Mouse (Mus musculus): Measurements from ENCODE around the gene Snx32. TPM values are rescaled to one million over a fixed set of nuclear protein-coding genes. Genes with fewer than 3 reads are reported as not detected.
A peak's percentile ranks its signal among the peaks of the same experiment; 100 is the strongest.
"Not testable (repeated sequence)": the region's sequence is repeated elsewhere in the genome, so short reads cannot be mapped to it uniquely, and the experiment has no call there.

Gene Snx32
- polyA plus RNA-seq, 1 experiment from 2014 or later = 8.7 TPM

DNA sequence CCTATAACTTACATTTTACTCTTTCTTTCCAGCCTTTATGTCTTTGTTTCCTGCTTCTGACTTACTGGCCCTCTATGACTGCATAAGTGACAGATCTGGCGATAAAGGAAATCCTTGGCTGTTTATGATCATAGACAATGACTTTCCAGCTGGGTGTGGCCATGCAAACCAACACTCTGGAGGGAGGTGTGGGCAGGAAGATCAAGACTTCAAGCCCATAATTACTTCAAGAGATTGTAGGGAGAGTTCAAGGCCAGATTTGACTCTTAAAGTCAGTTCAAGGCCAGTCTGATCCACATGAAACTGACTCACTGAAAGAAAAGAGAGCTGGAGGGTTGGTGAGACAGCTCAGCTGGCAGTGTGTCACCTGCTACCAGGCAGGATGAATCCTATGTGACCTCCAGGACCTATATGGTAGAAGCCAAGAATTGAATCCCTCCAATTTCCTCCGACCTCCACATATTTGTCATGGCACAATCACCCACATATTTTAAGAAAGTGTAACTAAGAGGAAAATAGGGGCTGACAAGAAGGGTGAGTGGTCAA is 9.9 kb downstream of the Snx32 start:
- Histone ChIP-seq H3K4me1 (ENCODE audit: control insufficient read depth, insufficient read depth, low read length) (no peaks in the 10 kb centered on the region), H3K27ac (replicated peaks; ENCODE audit: low read depth, low read length) (no peak overlapping the region), H3K36me3 (replicated peaks; ENCODE audit: control insufficient read depth, insufficient read depth, low read depth, low read length) (no peaks in the 10 kb centered on the region; the same call in none of the 2 replicates), H3K9ac (replicated peaks; ENCODE audit: low read length) (no peak overlapping the region), H3K27me3 (ENCODE audit: control insufficient read depth, insufficient read depth, low read length) (no peaks in the 10 kb centered on the region), H3K4me3 (ENCODE audit: low read depth, low read length) (no peak overlapping the region), H3K4me2 (ENCODE audit: low read depth, low read length) (no peak overlapping the region), H3K9me3 (replicated peaks; ENCODE audit: control insufficient read depth, low read length) (no peaks in the 10 kb centered on the region)
- WGBS = 88% methylated on average over 2 of the region's 2 CpGs
- ATAC-seq (replicated peaks; ENCODE audit: insufficient number of reproducible peaks, low FRiP score, low TSS enrichment, low read depth) (no peak), DNase-seq (ENCODE audit: low spot score) (no peak)

DNA sequence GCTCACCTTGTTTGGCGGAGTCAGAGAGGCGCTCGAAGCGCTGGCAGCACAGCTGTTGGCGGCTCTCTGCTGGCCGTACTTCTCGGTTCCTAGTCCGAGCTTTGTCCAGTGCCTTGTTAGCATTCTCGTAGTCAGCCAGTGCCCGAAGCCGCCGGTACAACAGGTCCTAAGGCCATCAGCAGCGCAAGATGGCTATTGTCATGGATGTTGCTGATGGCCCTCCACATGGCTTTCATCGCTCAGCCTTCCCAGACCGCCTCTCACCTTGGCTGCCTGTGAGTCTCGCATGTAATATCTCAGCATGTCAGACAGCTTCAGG is 14.3 kb downstream of the Snx32 start:
- H3K4me2 ChIP-seq (ENCODE audit: low read depth, low read length) = no peak overlapping the region
- ATAC-seq (replicated peaks; ENCODE audit: insufficient number of reproducible peaks, low FRiP score, low TSS enrichment, low read depth) = no peak
- no peaks in the 10 kb centered on the region for H3K9me3 ChIP-seq (replicated peaks; ENCODE audit: control insufficient read depth, low read length)
- H3K4me3 ChIP-seq (ENCODE audit: low read depth, low read length) = no peak overlapping the region
- H3K27me3 ChIP-seq (ENCODE audit: control insufficient read depth, insufficient read depth, low read length) = no peaks in the 10 kb centered on the region
- no peak overlapping the region for H3K27ac ChIP-seq (replicated peaks; ENCODE audit: low read depth, low read length)
- no peaks in the 10 kb centered on the region for H3K4me1 ChIP-seq (ENCODE audit: control insufficient read depth, insufficient read depth, low read length)
- no peak for DNase-seq (ENCODE audit: low spot score)
- 87% methylated on average over 16 of the region's 16 CpGs for WGBS
- H3K9ac ChIP-seq (replicated peaks; ENCODE audit: low read length) = no peak overlapping the region
- H3K36me3 ChIP-seq (replicated peaks; ENCODE audit: control insufficient read depth, insufficient read depth, low read depth, low read length) = peaks cover 6% of the 10 kb centered on the region

DNA sequence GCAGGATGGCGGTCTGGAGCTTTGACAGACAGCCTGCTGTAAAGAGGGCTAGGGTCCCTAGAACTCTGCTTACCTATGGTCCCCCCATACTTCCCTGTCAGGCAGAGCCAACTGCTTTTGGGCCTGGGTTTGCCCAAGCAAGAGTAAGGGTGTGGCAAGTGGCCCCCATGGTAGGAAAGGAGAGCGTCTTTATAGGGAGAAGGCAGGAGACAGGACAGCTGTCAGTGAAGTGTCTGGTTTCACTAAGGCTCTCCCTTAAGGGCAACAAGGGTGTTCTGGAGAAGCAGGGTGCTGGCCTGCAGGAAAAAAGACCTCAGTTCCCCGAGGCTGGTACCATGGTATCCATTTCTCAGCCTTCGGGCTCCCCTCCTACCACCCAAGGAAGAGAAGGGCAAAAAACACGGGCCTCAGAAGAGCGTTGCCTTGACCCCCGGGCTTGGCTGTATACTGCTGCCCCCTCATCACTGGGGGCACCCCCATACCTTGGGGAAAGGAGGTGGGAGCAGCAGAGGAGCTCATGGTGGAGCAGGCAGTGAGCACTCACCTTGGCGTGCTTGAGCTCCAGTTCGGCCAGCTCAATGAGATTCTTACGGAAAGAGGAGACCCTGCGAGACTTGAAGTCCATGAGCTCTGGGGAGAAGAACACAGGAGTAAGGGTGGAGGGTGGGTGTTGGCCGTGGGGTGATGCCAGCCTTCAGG is 14.8 kb downstream of the Snx32 start:
- H3K9ac ChIP-seq (replicated peaks; ENCODE audit: low read length) = no peak overlapping the region
- no peak overlapping the region for H3K4me3 ChIP-seq (ENCODE audit: low read depth, low read length)
- H3K27me3 ChIP-seq (ENCODE audit: control insufficient read depth, insufficient read depth, low read length) = no peaks in the 10 kb centered on the region
- 83% methylated on average over 12 of the region's 12 CpGs for WGBS
- ATAC-seq (replicated peaks; ENCODE audit: insufficient number of reproducible peaks, low FRiP score, low TSS enrichment, low read depth) (no peak), DNase-seq (ENCODE audit: low spot score) (no peak)
- no peaks in the 10 kb centered on the region for H3K4me1 ChIP-seq (ENCODE audit: control insufficient read depth, insufficient read depth, low read length)
- no peak overlapping the region for H3K4me2 ChIP-seq (ENCODE audit: low read depth, low read length)
- no peak overlapping the region for H3K27ac ChIP-seq (replicated peaks; ENCODE audit: low read depth, low read length)
- no peaks in the 10 kb centered on the region for H3K9me3 ChIP-seq (replicated peaks; ENCODE audit: control insufficient read depth, low read length)
- H3K36me3 ChIP-seq (replicated peaks; ENCODE audit: control insufficient read depth, insufficient read depth, low read depth, low read length) = peaks cover 6% of the 10 kb centered on the region

- Histone ChIP-seq H3K27me3 (ENCODE audit: control insufficient read depth, insufficient read depth, low read length) (no peaks in the 10 kb centered on the region), H3K4me2 (ENCODE audit: low read depth, low read length) (no peak overlapping the region), H3K9me3 (replicated peaks; ENCODE audit: control insufficient read depth, low read length) (no peaks in the 10 kb centered on the region), H3K4me1 (ENCODE audit: control insufficient read depth, insufficient read depth, low read length) (no peaks in the 10 kb centered on the region), H3K4me3 (ENCODE audit: low read depth, low read length) (no peak overlapping the region), H3K27ac (replicated peaks; ENCODE audit: low read depth, low read length) (no peak overlapping the region), H3K9ac (replicated peaks; ENCODE audit: low read length) (no peak overlapping the region), H3K36me3 (replicated peaks; ENCODE audit: control insufficient read depth, insufficient read depth, low read depth, low read length) (peaks cover 6% of the 10 kb centered on the region)
- DNase-seq (ENCODE audit: low spot score) (no peak), ATAC-seq (replicated peaks; ENCODE audit: insufficient number of reproducible peaks, low FRiP score, low TSS enrichment, low read depth) (no peak)
- 80% methylated on average over 3 of the region's 3 CpGs for WGBS
These were observed 16.0 kb downstream of the Snx32 start for GRCm38 (mm10) chr19:5494314-5494713.

GRCm38 (mm10) chr19:5493301-5493721 is 17.0 kb downstream of the Snx32 start:
- not testable (repeated sequence) for ATAC-seq (replicated peaks; ENCODE audit: insufficient number of reproducible peaks, low FRiP score, low TSS enrichment, low read depth); H3K4me3 ChIP-seq (ENCODE audit: low read depth, low read length); H3K9ac ChIP-seq (replicated peaks; ENCODE audit: low read length); H3K36me3 ChIP-seq (replicated peaks; ENCODE audit: control insufficient read depth, insufficient read depth, low read depth, low read length); H3K27me3 ChIP-seq (ENCODE audit: control insufficient read depth, insufficient read depth, low read length); H3K4me1 ChIP-seq (ENCODE audit: control insufficient read depth, insufficient read depth, low read length); DNase-seq (ENCODE audit: low spot score); H3K4me2 ChIP-seq (ENCODE audit: low read depth, low read length); H3K27ac ChIP-seq (replicated peaks; ENCODE audit: low read depth, low read length); H3K9me3 ChIP-seq (replicated peaks; ENCODE audit: control insufficient read depth, low read length)
- WGBS = 77% methylated on average over 9 of the region's 9 CpGs

DNA sequence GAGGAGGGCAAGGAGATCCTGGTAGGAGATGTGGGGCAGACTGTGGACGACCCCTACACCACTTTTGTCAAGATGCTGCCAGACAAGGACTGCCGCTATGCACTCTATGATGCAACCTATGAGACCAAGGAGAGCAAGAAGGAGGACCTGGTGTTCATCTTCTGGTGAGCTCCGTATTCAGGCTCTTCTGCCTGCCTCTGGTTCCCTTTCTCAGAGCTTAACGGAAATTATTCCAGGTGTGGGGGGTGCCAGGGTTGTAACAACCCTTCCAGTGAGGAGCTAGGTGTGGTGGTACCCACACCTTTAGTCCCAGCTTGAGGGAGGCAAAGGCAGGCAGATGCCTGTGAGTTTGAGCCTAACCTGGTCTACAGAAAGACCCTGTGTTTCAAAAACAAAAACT is 17.7 kb downstream of the Snx32 start:
- Histone ChIP-seq H3K9ac (replicated peaks; ENCODE audit: low read length) (no peak overlapping the region), H3K4me1 (ENCODE audit: control insufficient read depth, insufficient read depth, low read length) (no peaks in the 10 kb centered on the region), H3K36me3 (replicated peaks; ENCODE audit: control insufficient read depth, insufficient read depth, low read depth, low read length) (peaks cover 6% of the 10 kb centered on the region), H3K27ac (replicated peaks; ENCODE audit: low read depth, low read length) (no peak overlapping the region), H3K9me3 (replicated peaks; ENCODE audit: control insufficient read depth, low read length) (no peaks in the 10 kb centered on the region), H3K4me3 (ENCODE audit: low read depth, low read length) (no peak overlapping the region), H3K27me3 (ENCODE audit: control insufficient read depth, insufficient read depth, low read length) (no peaks in the 10 kb centered on the region), H3K4me2 (ENCODE audit: low read depth, low read length) (no peak overlapping the region)
- ATAC-seq (replicated peaks; ENCODE audit: insufficient number of reproducible peaks, low FRiP score, low TSS enrichment, low read depth) (no peak), DNase-seq (ENCODE audit: low spot score) (no peak)
- WGBS = 81% methylated on average over 4 of the region's 4 CpGs

DNA sequence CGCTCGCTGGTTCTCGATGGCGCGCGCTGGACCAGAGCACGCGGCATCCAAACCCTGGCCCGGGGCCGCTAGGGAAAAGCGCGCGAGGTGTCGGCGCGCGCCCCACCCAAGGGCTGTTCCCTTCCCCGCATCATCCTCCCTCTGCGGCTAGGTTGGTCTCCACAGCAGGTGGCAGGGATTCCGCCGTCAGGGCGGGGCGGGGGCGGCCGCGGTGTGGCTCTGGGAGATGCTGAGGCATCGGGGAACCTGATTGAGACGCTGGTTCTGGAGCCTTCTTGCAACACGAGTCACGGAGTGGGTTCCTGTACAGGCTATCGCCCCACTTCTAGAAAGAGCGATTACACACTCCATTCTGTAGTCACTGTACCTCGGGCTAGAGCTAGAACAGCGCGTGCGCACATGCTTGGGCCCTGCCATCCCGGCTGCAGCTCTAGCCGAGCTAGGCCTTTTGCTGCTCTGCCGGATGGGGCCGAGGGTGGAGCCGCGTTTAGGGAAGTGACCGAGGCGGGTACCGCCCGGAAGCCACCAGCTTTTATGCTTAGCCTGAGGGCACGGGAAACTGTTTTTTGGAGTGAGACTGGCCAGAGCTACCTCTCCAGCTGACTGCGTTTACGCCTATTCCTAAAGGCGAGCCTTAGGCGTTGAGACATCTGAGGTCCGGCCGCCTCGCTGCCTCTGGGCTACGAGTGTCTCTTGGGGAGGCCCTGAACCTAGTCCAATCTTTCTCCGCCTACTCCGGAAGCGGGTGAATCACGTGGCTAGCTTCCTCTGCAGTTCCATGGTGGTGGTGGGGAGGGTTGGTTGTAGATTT is 19.2 kb downstream of the Snx32 start:
- Histone ChIP-seq H3K9ac (replicated peaks; ENCODE audit: low read length) (peak overlapping the region; percentile 93), H3K4me3 (ENCODE audit: low read depth, low read length) (peak overlapping the region; percentile 99), H3K27me3 (ENCODE audit: control insufficient read depth, insufficient read depth, low read length) (no peaks in the 10 kb centered on the region), H3K4me1 (ENCODE audit: control insufficient read depth, insufficient read depth, low read length) (no peaks in the 10 kb centered on the region), H3K4me2 (ENCODE audit: low read depth, low read length) (peak overlapping the region; percentile 57), H3K36me3 (replicated peaks; ENCODE audit: control insufficient read depth, insufficient read depth, low read depth, low read length) (peaks cover 6% of the 10 kb centered on the region), H3K9me3 (replicated peaks; ENCODE audit: control insufficient read depth, low read length) (no peaks in the 10 kb centered on the region), H3K27ac (replicated peaks; ENCODE audit: low read depth, low read length) (peak overlapping the region; percentile 99)
- under 1% methylated on average over 58 of the region's 59 CpGs for WGBS
- DNase-seq (ENCODE audit: low spot score) (peak; percentile 82), ATAC-seq (replicated peaks; ENCODE audit: insufficient number of reproducible peaks, low FRiP score, low TSS enrichment, low read depth) (peak; percentile 7; the same call in 1 of the 2 replicates)
